Mouse (Mus musculus) mouse embryonic stem cell (cell line): ENCODE measurements around the gene Dolpp1.

Experiments
- in situ Hi-C, 2 experiments: fragments of 300-500 bp; cut with MboI; formaldehyde crosslinking; loops; 1 replicate in 1 of 2; 3 replicates in 1 of 2; pipeline ENCODE4 v1.14.3; 2019 to 2020; ENCODE audit warnings: low sequenced_read_pairs in 2 of 2, low pct_unique_long_range_greater_than_20kb in 1 of 2, mixed read lengths in 1 of 2; ENCODE audit not compliant: unreplicated experiment in 1 of 2

Dolpp1 gene

GRCm38 (mm10) chr2:30392114-30392576 is at the start of gene Dolpp1:
TSS of gene Dolpp1 (plus strand) at chr2:30392254.
- in situ Hi-C loops: no loop called here

- in situ Hi-C loops: no loop called here
Measured at GRCm38 (mm10) chr2:30342544-30342943, 49.5 kb upstream of the Dolpp1 start.

- in situ Hi-C loops: no loop called here
Measured at GRCm38 (mm10) chr2:30343601-30344137, 48.4 kb upstream of the Dolpp1 start.

GRCm38 (mm10) chr2:30345971-30346676 is 45.9 kb upstream of the Dolpp1 start:
- in situ Hi-C loops: no loop called here

- in situ Hi-C loops: no loop called here
Measured at GRCm38 (mm10) chr2:30349196-30349595, 42.9 kb upstream of the Dolpp1 start.

- in situ Hi-C loops: no loop called here
Measured at GRCm38 (mm10) chr2:30351149-30351548, 40.9 kb upstream of the Dolpp1 start.

- in situ Hi-C loops: no loop called here
Measured at GRCm38 (mm10) chr2:30355861-30356260, 36.2 kb upstream of the Dolpp1 start.

- in situ Hi-C loops: no loop called here
Measured at GRCm38 (mm10) chr2:30356266-30356665, 35.8 kb upstream of the Dolpp1 start.

- in situ Hi-C loops: no loop called here
Measured at GRCm38 (mm10) chr2:30356906-30357305, 35.1 kb upstream of the Dolpp1 start.

GRCm38 (mm10) chr2:30357552-30358510 is 34.2 kb upstream of the Dolpp1 start:
- in situ Hi-C loops: no loop called here

- in situ Hi-C loops: no loop called here
Measured at GRCm38 (mm10) chr2:30358533-30359531, 33.2 kb upstream of the Dolpp1 start, which contains the start of gene Sh3glb2. TSS of gene Sh3glb2 (minus strand) at chr2:30359337.

- in situ Hi-C loops: no loop called here
Measured at GRCm38 (mm10) chr2:30360626-30361025, 31.4 kb upstream of the Dolpp1 start.

- in situ Hi-C loops: no loop called here
Measured at GRCm38 (mm10) chr2:30362865-30363264, 29.2 kb upstream of the Dolpp1 start.

GRCm38 (mm10) chr2:30363773-30364650 is 28.0 kb upstream of the Dolpp1 start, which contains the start of gene Miga2:
TSS of gene Miga2 (plus strand) at chr2:30364233.
- in situ Hi-C loops: no loop called here

GRCm38 (mm10) chr2:30365281-30366069 is 26.6 kb upstream of the Dolpp1 start:
- in situ Hi-C loops: no loop called here

- in situ Hi-C loops: no loop called here
Measured at GRCm38 (mm10) chr2:30366203-30366602, 25.9 kb upstream of the Dolpp1 start.
